Mouse (Mus musculus): ENCODE measurements at regions not wholly inside any gene's neighbourhood (a gene's known extent, or its start where the extent isn't known, plus 50 kb on each side); places are given as distances from the start of the nearest gene placed in this dataset.

GRCm38 (mm10) chr10:99959279-99959678 lies 56.2 kb upstream of the Kitl start:
- no peak for DNase-seq (ENCODE audit: low spot score)

GRCm38 (mm10) chr10:99952486-99952885 lies 62.9 kb upstream of the Kitl start:
- DNase-seq (ENCODE audit: low spot score), result no peak

- DNase-seq (ENCODE audit: low spot score), result no peak
These were observed 63.7 kb upstream of the Kitl start for GRCm38 (mm10) chr10:99951718-99952117.

GRCm38 (mm10) chr10:99951316-99951715 lies 64.1 kb upstream of the Kitl start:
- DNase-seq (ENCODE audit: low spot score), result no peak

GRCm38 (mm10) chr10:99948740-99949139 lies 66.7 kb upstream of the Kitl start:
- DNase-seq (ENCODE audit: low spot score), result no peak

GRCm38 (mm10) chr10:99945418-99945817 lies 70.0 kb upstream of the Kitl start:
- DNase-seq (ENCODE audit: low spot score), result no peak

GRCm38 (mm10) chr10:99941665-99942064 lies 73.8 kb upstream of the Kitl start:
- DNase-seq (ENCODE audit: low spot score), result no peak

GRCm38 (mm10) chr10:99938901-99939300 lies 76.5 kb upstream of the Kitl start:
- no peak for DNase-seq (ENCODE audit: low spot score)

GRCm38 (mm10) chr10:99937921-99938618 lies 77.4 kb upstream of the Kitl start:
- no peak for DNase-seq (ENCODE audit: low spot score)

GRCm38 (mm10) chr10:99929191-99929590 lies 86.2 kb upstream of the Kitl start:
- DNase-seq (ENCODE audit: low spot score), result no peak

GRCm38 (mm10) chr10:99927913-99928312 lies 87.5 kb upstream of the Kitl start:
- no peak for DNase-seq (ENCODE audit: low spot score)

GRCm38 (mm10) chr10:99926327-99926954 lies 89.0 kb upstream of the Kitl start:
- DNase-seq (ENCODE audit: low spot score), result no peak

- no peak for DNase-seq (ENCODE audit: low spot score)
These were observed 90.9 kb upstream of the Kitl start for GRCm38 (mm10) chr10:99924541-99924940.

- DNase-seq (ENCODE audit: low spot score), result no peak
These were observed 95.5 kb upstream of the Kitl start for GRCm38 (mm10) chr10:99919925-99920324.

GRCm38 (mm10) chr10:99918567-99919320 lies 96.7 kb upstream of the Kitl start:
- no peak for DNase-seq (ENCODE audit: low spot score)

GRCm38 (mm10) chr10:99913846-99914187 lies 101.6 kb upstream of the Kitl start:
- DNase-seq (ENCODE audit: low spot score), result no peak

- no peak for DNase-seq (ENCODE audit: low spot score)
These were observed 102.2 kb upstream of the Kitl start for GRCm38 (mm10) chr10:99913001-99913845.

GRCm38 (mm10) chr10:99910011-99910723 lies 105.3 kb upstream of the Kitl start:
- no peak for DNase-seq (ENCODE audit: low spot score)

GRCm38 (mm10) chr10:99908044-99908443 lies 107.4 kb upstream of the Kitl start:
- no peak for DNase-seq (ENCODE audit: low spot score)

GRCm38 (mm10) chr10:99906778-99907435 lies 108.5 kb upstream of the Kitl start:
- DNase-seq (ENCODE audit: low spot score), result no peak
